Mouse (Mus musculus): ENCODE data around the gene Taf5l. TPM values are rescaled to one million over a fixed set of nuclear protein-coding genes. Genes with fewer than 3 reads are reported as not detected.
"Not testable (repeated sequence)": the region's sequence is repeated elsewhere in the genome, so short reads cannot be mapped to it uniquely, and the experiment has no call there.

The Taf5l gene
- polyA plus RNA-seq, 1 experiment from 2014 or later = 23.6 TPM

- no peak for ATAC-seq (ENCODE audit: low FRiP score)
- no peak overlapping the region for H3K9ac ChIP-seq
Measured at GRCm38 (mm10) chr8:124042201-124042600, 21.0 kb upstream of the Taf5l start.

GRCm38 (mm10) chr8:124039351-124039750, 18.2 kb upstream of the Taf5l start:
- Histone ChIP-seq H3K27me3 (no peaks in the 10 kb centered on the region), H3K4me1 (replicated peaks) (no peaks in the 10 kb centered on the region), H3K9me3 (no peaks in the 10 kb centered on the region), H3K27ac (no peak overlapping the region), H3K4me2 (no peak overlapping the region), H3K36me3 (peaks cover 74% of the 10 kb centered on the region), H3K4me3 (no peak overlapping the region), H3K9ac (no peak overlapping the region)
- 93% methylated on average over 4 of the region's 4 CpGs for WGBS
- no peak for ATAC-seq (ENCODE audit: low FRiP score)

More at GRCm38 (mm10) chr8:124042201-124042600, 21.0 kb upstream of the Taf5l start:
- no peak overlapping the region for H3K27ac ChIP-seq
- peaks cover 72% of the 10 kb centered on the region for H3K36me3 ChIP-seq
- no peak overlapping the region for H3K4me2 ChIP-seq
- no peaks in the 10 kb centered on the region for H3K9me3 ChIP-seq
- WGBS = 76% methylated on average over 1 of the region's 1 CpGs
- H3K4me1 ChIP-seq (replicated peaks) = no peaks in the 10 kb centered on the region
- no peak overlapping the region for H3K4me3 ChIP-seq
- H3K27me3 ChIP-seq = no peaks in the 10 kb centered on the region

GRCm38 (mm10) chr8:124038121-124038520, 16.9 kb upstream of the Taf5l start:
- WGBS = 88% methylated on average over 7 of the region's 7 CpGs
- ATAC-seq (ENCODE audit: low FRiP score) = no peak
- Histone ChIP-seq H3K27me3 (no peaks in the 10 kb centered on the region), H3K9me3 (no peaks in the 10 kb centered on the region), H3K4me1 (replicated peaks) (no peaks in the 10 kb centered on the region), H3K27ac (no peak overlapping the region), H3K4me2 (no peak overlapping the region), H3K4me3 (no peak overlapping the region), H3K36me3 (peaks cover 75% of the 10 kb centered on the region), H3K9ac (no peak overlapping the region)

GRCm38 (mm10) chr8:124033400-124033799, 12.2 kb upstream of the Taf5l start:
- Histone ChIP-seq H3K9ac (no peak overlapping the region), H3K4me3 (no peak overlapping the region), H3K36me3 (peaks cover 78% of the 10 kb centered on the region), H3K27ac (no peak overlapping the region), H3K4me2 (no peak overlapping the region), H3K4me1 (replicated peaks) (no peaks in the 10 kb centered on the region), H3K9me3 (no peaks in the 10 kb centered on the region), H3K27me3 (no peaks in the 10 kb centered on the region)
- no peak for ATAC-seq (ENCODE audit: low FRiP score)
- WGBS = 71% methylated on average over 5 of the region's 5 CpGs

- Histone ChIP-seq H3K9ac (no peak overlapping the region), H3K27me3 (no peaks in the 10 kb centered on the region), H3K27ac (no peak overlapping the region), H3K36me3 (peaks cover 69% of the 10 kb centered on the region), H3K4me1 (replicated peaks) (peaks cover 3% of the 10 kb centered on the region), H3K9me3 (no peaks in the 10 kb centered on the region), H3K4me3 (no peak overlapping the region), H3K4me2 (no peak overlapping the region)
- WGBS = 95% methylated on average over 6 of the region's 6 CpGs
- no peak for ATAC-seq (ENCODE audit: low FRiP score)
Measured at GRCm38 (mm10) chr8:124027831-124028230, 6.6 kb upstream of the Taf5l start.

- WGBS = 84% methylated on average over 2 of the region's 2 CpGs
- H3K9me3 ChIP-seq; H3K27ac ChIP-seq; H3K27me3 ChIP-seq; H3K9ac ChIP-seq; ATAC-seq (ENCODE audit: low FRiP score); H3K4me3 ChIP-seq; H3K4me2 ChIP-seq: not testable (repeated sequence)
- Histone ChIP-seq H3K36me3 (peaks cover 61% of the 10 kb centered on the region), H3K4me1 (replicated peaks) (peaks cover 13% of the 10 kb centered on the region)
Measured at GRCm38 (mm10) chr8:124026265-124026664, 5.1 kb upstream of the Taf5l start.

GRCm38 (mm10) chr8:124020439-124021236, 559 bp downstream of the Taf5l start:
- Histone ChIP-seq H3K4me3 (peak overlapping the region; percentile 83), H3K9ac (peak overlapping the region; percentile 78), H3K36me3 (peaks cover 15% of the 10 kb centered on the region), H3K9me3 (no peaks in the 10 kb centered on the region), H3K27ac (peak overlapping the region; percentile 95), H3K4me1 (replicated peaks) (peaks cover 40% of the 10 kb centered on the region), H3K27me3 (no peaks in the 10 kb centered on the region), H3K4me2 (peak overlapping the region; percentile 62)
- 1% methylated on average over 67 of the region's 87 CpGs for WGBS
- ATAC-seq (ENCODE audit: low FRiP score) = peak; percentile 90

GRCm38 (mm10) chr8:124019782-124020181, 1.4 kb downstream of the Taf5l start:
- Histone ChIP-seq H3K4me3 (peak overlapping the region; percentile 83), H3K27ac (no peak overlapping the region), H3K4me1 (replicated peaks) (peaks cover 40% of the 10 kb centered on the region), H3K4me2 (peak overlapping the region; percentile 62), H3K9ac (peak overlapping the region; percentile 78; the same call in 1 of the 2 replicates), H3K36me3 (peaks cover 7% of the 10 kb centered on the region; the same call in 1 of the 2 replicates), H3K27me3 (no peaks in the 10 kb centered on the region), H3K9me3 (no peaks in the 10 kb centered on the region)
- 38% methylated on average over 13 of the region's 13 CpGs for WGBS
- no peak for ATAC-seq (ENCODE audit: low FRiP score)

GRCm38 (mm10) chr8:124014751-124015150, 6.4 kb downstream of the Taf5l start:
- 86% methylated on average over 3 of the region's 3 CpGs for WGBS
- ATAC-seq (ENCODE audit: low FRiP score) = no peak
- Histone ChIP-seq H3K4me1 (replicated peaks) (peaks cover 18% of the 10 kb centered on the region), H3K36me3 (peaks cover 5% of the 10 kb centered on the region), H3K27ac (no peak overlapping the region), H3K9me3 (no peaks in the 10 kb centered on the region), H3K27me3 (no peaks in the 10 kb centered on the region), H3K4me3 (no peak overlapping the region), H3K9ac (no peak overlapping the region), H3K4me2 (no peak overlapping the region)

GRCm38 (mm10) chr8:124014299-124014698, 6.9 kb downstream of the Taf5l start:
- H3K27ac ChIP-seq; H3K9me3 ChIP-seq; H3K4me2 ChIP-seq; H3K36me3 ChIP-seq; H3K27me3 ChIP-seq; ATAC-seq (ENCODE audit: low FRiP score); H3K9ac ChIP-seq; H3K4me3 ChIP-seq: not testable (repeated sequence)
- 96% methylated on average over 7 of the region's 7 CpGs for WGBS
- H3K4me1 ChIP-seq (replicated peaks) = peaks cover 14% of the 10 kb centered on the region

- ATAC-seq (ENCODE audit: low FRiP score) = no peak
- Histone ChIP-seq H3K4me2 (no peak overlapping the region), H3K9ac (no peak overlapping the region), H3K9me3 (no peaks in the 10 kb centered on the region), H3K4me3 (no peak overlapping the region), H3K27ac (no peak overlapping the region), H3K36me3 (peaks cover 31% of the 10 kb centered on the region), H3K4me1 (replicated peaks) (0 out of 2 replicates have a peak, but pooled peaks cover 3% of the 10 kb centered on the region), H3K27me3 (no peaks in the 10 kb centered on the region)
- 97% methylated on average over 3 of the region's 3 CpGs for whole genome bisulfite sequencing
Measured at GRCm38 (mm10) chr8:124011989-124012586, 9.1 kb downstream of the Taf5l start.

GRCm38 (mm10) chr8:124011580-124011979, 9.6 kb downstream of the Taf5l start:
- no peak overlapping the region for H3K9ac ChIP-seq
- no peak overlapping the region for H3K4me2 ChIP-seq
- H3K36me3 ChIP-seq = peaks cover 37% of the 10 kb centered on the region
- WGBS = 90% methylated on average over 3 of the region's 3 CpGs
- no peak for ATAC-seq (ENCODE audit: low FRiP score)
- H3K4me3 ChIP-seq = no peak overlapping the region
- 0 out of 2 replicates have a peak, but pooled peaks cover 2% of the 10 kb centered on the region for H3K4me1 ChIP-seq (replicated peaks)
- H3K27ac ChIP-seq = no peak overlapping the region
- H3K27me3 ChIP-seq = no peaks in the 10 kb centered on the region
- no peaks in the 10 kb centered on the region for H3K9me3 ChIP-seq

Measured in hindbrain, embryonic 13.5 days (tissue).